Mouse (Mus musculus) heart, embryonic 14.5 days (tissue): ENCODE results near the gene Olfr221. TPM values are rescaled to one million over a fixed set of nuclear protein-coding genes. Genes with fewer than 3 reads are reported as not detected.
"Not testable (repeated sequence)": the region's sequence is repeated elsewhere in the genome, so short reads cannot be mapped to it uniquely, and the experiment has no call there.

Experiments
- ATAC-seq: fragments of 200-750 bp; cut with Nextera tagmentation; 2 replicates; pipeline ENCODE4 v1.8.0; 2017; ENCODE audit warnings: low read depth, moderate TSS enrichment; ENCODE audit not compliant: insufficient number of reproducible peaks, insufficient read depth, low FRiP score
- H3K27ac ChIP-seq, 2 experiments: fragments of 200-500 bp in 1 of 2; fragments of 300-500 bp in 1 of 2; sonication (generic) in 1 of 2; replicated peaks in 1 of 2; 2 replicates each; pipeline ENCODE4 v1.5.1; 2012 to 2014; ENCODE audit warnings: low read depth in 2 of 2, low read length in 2 of 2, control low read depth in 1 of 2, mild to moderate bottlenecking in 1 of 2, mixed read lengths in 1 of 2; ENCODE audit not compliant: control insufficient read depth in 1 of 2, insufficient read depth in 1 of 2
- H3K27me3 ChIP-seq: fragments of 300-500 bp; sonication (generic); 2 replicates; pipeline ENCODE4 v1.6.1; 2014; ENCODE audit warnings: mild to moderate bottlenecking, low read length, control low read depth; ENCODE audit not compliant: control insufficient read depth, insufficient read depth
- H3K36me3 ChIP-seq: fragments of 300-500 bp; sonication (generic); 2 replicates; pipeline ENCODE4 v1.6.1; 2014; ENCODE audit warnings: mild to moderate bottlenecking, control low read depth, low read length, mixed read lengths; ENCODE audit not compliant: control insufficient read depth, insufficient read depth
- H3K4me1 ChIP-seq, 2 experiments: fragments of 200-500 bp in 1 of 2; fragments of 300-500 bp in 1 of 2; sonication (generic) in 1 of 2; 2 replicates each; pipeline ENCODE4 v1.6.1; 2012 to 2014; ENCODE audit warnings: low read length in 2 of 2, control low read depth in 1 of 2, mixed read lengths in 1 of 2; ENCODE audit not compliant: control insufficient read depth in 2 of 2, insufficient read depth in 2 of 2
- H3K4me2 ChIP-seq: fragments of 300-500 bp; sonication (generic); 2 replicates; pipeline ENCODE4 v1.6.1; 2014; ENCODE audit warnings: mild to moderate bottlenecking, low read length
- H3K4me3 ChIP-seq, 2 experiments: fragments of 200-500 bp in 1 of 2; fragments of 300-500 bp in 1 of 2; sonication (generic) in 1 of 2; 2 replicates each; pipeline ENCODE4 v1.5.1; 2012 to 2014; ENCODE audit warnings: low read length in 2 of 2, mild to moderate bottlenecking in 2 of 2, control low read depth in 1 of 2, low read depth in 1 of 2, moderate library complexity in 1 of 2; ENCODE audit not compliant: control insufficient read depth in 1 of 2, insufficient read depth in 1 of 2
- H3K9ac ChIP-seq: fragments of 300-500 bp; sonication (generic); 2 replicates; pipeline ENCODE4 v1.6.1; 2014; ENCODE audit warnings: mild to moderate bottlenecking, low read length
- H3K9me3 ChIP-seq: fragments of 300-500 bp; sonication (generic); 2 replicates; pipeline ENCODE4 v1.6.1; 2016; ENCODE audit warnings: low read length, control low read depth; ENCODE audit not compliant: control insufficient read depth
- WGBS: fragments of 180-500 bp; shearing (Covaris S2); extraction: QIAGEN DNeasy Blood & Tissue Kit; methylation state at CpG from one replicate; pipeline ENCODE4 v1.1.7; 2014; 5-methylcytosine and 5-hydroxymethylcytosine counted together
- polyA plus RNA-seq: library from polyadenylated mRNA; unstranded; fragments of >200 nt; fragmentation: Nextera tagmentation; extraction: Ambion mirVana; gene quantifications from 2 replicates; pipeline ENCODE4 v1.2.1, GENCODE M21; 2014

Olfr221 gene
- polyA plus RNA-seq: 0.19 TPM in 1 of 2 replicates, not detected in the other

DNA sequence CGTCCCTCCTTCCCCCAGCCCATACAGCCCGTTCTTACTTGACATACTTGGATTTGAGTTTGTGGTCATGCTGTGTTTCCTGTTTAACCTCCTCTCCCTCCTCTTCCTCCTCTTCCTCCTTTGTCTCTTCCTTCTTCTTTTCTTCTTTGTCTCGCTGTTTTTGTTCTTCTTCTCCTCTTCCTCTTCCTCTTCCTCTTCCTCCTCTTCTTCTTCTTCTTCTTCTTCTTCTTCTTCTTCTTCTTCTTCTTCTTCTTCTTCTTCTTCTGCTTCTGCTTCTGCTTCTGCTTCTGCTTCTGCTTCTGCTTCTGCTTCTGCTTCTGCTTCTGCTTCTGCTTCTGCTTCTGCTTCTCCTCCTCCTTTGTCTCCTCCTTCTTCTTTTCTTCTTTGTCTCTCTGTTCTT lies at the start of gene Olfr221:
Gene Olfr221, minus strand, starts transcription at position 101 of the 400 bp plus-strand sequence.
- H3K4me1 ChIP-seq, H3K4me2 ChIP-seq, H3K4me3 ChIP-seq, H3K36me3 ChIP-seq, H3K9ac ChIP-seq, ATAC-seq, H3K27ac ChIP-seq, H3K27me3 ChIP-seq, H3K9me3 ChIP-seq: not testable (repeated sequence)
- 57% methylated on average over 3 of the region's 3 CpGs for WGBS

DNA sequence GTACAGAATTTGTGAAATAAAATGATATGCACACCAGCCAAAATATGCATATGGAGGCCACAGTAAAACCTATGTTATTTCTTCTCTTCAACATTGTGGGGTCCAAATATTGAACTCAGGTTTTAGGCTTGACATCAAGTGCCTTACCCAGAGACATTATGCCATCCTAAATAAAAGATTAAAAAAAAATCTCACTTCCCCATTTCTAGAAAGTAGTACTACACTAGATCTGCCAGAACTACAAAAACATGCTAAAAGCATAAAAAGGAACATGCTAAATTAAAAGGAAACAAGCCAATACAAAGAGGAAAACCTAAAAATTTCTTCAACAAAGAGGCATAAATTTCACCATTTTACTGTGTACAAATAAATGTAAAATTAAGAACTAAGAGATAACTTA lies 40.8 kb upstream of the Olfr221 start:
- Histone ChIP-seq H3K4me2 (no peak overlapping the region), H3K4me1 (no peaks in the 10 kb centered on the region), H3K4me3 (no peak overlapping the region), H3K9ac (no peak overlapping the region), H3K27ac (no peak overlapping the region), H3K36me3 (peaks cover 89% of the 10 kb centered on the region), H3K9me3 (no peaks in the 10 kb centered on the region), H3K27me3 (no peaks in the 10 kb centered on the region)
- ATAC-seq: no peak

DNA sequence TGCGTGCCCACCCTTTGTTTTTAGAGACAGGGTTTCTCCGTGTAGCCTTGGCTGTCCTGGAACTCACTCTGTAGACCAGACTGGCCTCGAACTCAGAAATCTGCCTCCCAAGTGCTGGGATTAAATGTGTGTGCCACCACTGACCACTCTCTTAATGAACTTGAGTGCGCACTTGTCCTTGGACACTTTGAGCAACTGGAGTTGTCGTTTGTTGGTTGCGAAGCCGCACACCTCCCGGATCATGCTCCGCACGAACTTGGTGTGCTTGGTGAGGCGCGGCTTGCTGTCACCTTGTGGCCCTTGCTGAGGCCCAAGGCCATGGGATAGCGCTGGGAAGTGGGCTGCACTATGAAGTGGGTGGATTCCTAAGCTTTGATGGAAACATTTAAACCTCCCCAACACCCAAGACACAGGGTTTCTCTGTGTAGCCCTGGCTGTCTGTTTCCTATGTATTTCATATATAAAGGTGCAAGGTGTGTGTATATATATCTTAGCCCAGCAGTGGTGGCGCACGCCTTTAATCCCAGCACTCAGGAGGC lies 29.4 kb upstream of the Olfr221 start:
- Histone ChIP-seq H3K27me3 (no peaks in the 10 kb centered on the region), H3K4me1 (no peaks in the 10 kb centered on the region), H3K9me3 (no peaks in the 10 kb centered on the region), H3K36me3 (peaks cover 67% of the 10 kb centered on the region), H3K27ac (no peak overlapping the region), H3K4me2 (no peak overlapping the region), H3K4me3 (no peak overlapping the region), H3K9ac (no peak overlapping the region)
- 93% methylated on average over 15 of the region's 15 CpGs for WGBS
- ATAC-seq: no peak

DNA sequence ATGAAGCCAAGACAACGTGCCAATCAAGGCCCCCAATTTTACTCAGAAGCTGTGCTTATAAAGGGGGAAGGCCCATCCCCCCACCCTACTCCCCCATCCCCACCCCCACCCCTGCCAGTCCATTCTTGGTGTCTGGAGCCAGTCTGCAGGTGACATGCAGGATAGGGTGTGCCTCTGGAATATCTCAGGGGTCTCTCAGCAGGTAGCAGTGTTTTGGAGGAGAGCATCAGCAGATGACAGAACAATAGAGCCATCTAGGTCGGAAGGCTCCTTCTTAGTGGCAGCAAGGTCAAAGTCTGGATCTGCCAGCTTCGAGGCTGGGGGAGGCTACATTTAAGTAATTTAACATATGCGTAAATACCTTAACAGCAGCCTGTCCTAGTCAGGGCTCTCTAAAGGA lies 23.9 kb upstream of the Olfr221 start:
- ATAC-seq: no peak
- 51% methylated on average over 4 of the region's 4 CpGs for WGBS
- H3K27me3 ChIP-seq: no peaks in the 10 kb centered on the region
- H3K4me2 ChIP-seq: no peak overlapping the region
- no peak overlapping the region for H3K27ac ChIP-seq
- peaks cover 11% of the 10 kb centered on the region for H3K36me3 ChIP-seq
- H3K9me3 ChIP-seq: no peaks in the 10 kb centered on the region
- H3K4me3 ChIP-seq: no peak overlapping the region
- no peak overlapping the region for H3K9ac ChIP-seq
- no peaks in the 10 kb centered on the region for H3K4me1 ChIP-seq

DNA sequence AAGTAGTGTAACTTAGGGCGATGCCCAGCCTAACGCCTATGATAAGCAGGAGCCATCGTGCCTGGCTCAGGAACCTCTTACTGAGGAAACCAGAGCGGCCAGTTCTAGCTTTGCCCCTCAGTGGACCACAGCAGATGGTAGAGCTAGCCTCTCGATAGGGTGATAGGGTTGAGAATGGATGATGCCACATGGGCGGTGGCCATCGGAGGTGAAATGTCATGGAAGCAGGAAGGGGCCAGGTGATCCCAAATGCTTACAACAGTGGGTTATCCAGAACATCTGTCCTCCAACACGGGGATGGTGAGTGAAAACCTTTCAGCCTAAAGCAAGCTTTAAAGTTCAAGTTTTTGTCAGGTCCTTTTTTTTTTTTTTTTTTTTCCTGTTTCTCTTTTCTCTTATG lies 19.5 kb upstream of the Olfr221 start:
- Histone ChIP-seq H3K4me1 (no peaks in the 10 kb centered on the region), H3K4me3 (no peak overlapping the region), H3K9ac (no peak overlapping the region), H3K4me2 (no peak overlapping the region), H3K9me3 (no peaks in the 10 kb centered on the region), H3K27ac (no peak overlapping the region), H3K27me3 (no peaks in the 10 kb centered on the region), H3K36me3 (no peaks in the 10 kb centered on the region)
- ATAC-seq: no peak
- WGBS: 77% methylated on average over 8 of the region's 8 CpGs

DNA sequence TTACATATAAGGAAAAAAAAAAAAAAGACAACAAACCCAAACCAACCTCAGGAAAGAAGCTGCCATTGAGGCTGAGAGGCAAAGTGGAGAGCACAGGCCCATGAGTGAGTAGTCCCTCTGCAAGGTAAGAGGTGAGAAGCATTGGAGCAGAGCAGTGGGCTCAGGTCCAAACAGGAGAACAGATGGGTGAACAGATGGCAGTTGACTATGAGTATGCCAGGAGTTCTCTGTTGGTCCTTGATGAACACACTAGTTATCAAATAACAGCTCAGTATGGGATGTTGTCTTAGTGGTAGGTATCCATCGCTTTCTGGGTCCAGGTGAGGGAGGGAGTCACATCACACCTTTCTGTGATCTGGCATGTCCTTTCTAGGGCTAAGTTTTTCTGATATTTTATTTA lies 18.5 kb upstream of the Olfr221 start:
- 62% methylated on average over 1 of the region's 1 CpGs for WGBS
- Histone ChIP-seq H3K4me1 (no peaks in the 10 kb centered on the region), H3K4me3 (no peak overlapping the region), H3K36me3 (no peaks in the 10 kb centered on the region), H3K27me3 (no peaks in the 10 kb centered on the region), H3K27ac (no peak overlapping the region), H3K4me2 (no peak overlapping the region), H3K9ac (no peak overlapping the region), H3K9me3 (no peaks in the 10 kb centered on the region)
- no peak for ATAC-seq

DNA sequence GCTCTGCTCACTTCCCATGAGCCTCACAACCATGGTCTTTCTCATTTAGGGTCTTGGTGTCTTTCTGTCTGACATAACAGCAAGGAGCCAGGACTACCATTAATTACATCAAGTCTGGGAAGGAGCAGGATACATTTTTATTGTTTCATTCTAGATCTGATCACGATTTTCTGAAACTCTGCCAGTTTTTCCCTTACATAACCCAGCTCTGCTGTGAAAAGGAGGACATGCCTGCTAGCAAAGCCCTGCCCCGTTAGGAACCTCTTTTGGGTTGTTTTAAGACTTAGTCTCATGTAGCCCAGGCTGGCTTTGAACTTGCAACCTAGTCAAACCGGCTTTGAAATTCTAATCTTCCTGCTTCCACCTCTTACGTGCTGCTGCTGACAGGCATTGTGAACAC lies 17.7 kb upstream of the Olfr221 start:
- Histone ChIP-seq H3K27me3 (no peaks in the 10 kb centered on the region), H3K4me2 (no peak overlapping the region), H3K4me3 (no peak overlapping the region), H3K9me3 (no peaks in the 10 kb centered on the region), H3K4me1 (no peaks in the 10 kb centered on the region), H3K9ac (no peak overlapping the region), H3K27ac (no peak overlapping the region), H3K36me3 (no peaks in the 10 kb centered on the region)
- ATAC-seq: no peak
- 61% methylated on average over 4 of the region's 4 CpGs for WGBS

DNA sequence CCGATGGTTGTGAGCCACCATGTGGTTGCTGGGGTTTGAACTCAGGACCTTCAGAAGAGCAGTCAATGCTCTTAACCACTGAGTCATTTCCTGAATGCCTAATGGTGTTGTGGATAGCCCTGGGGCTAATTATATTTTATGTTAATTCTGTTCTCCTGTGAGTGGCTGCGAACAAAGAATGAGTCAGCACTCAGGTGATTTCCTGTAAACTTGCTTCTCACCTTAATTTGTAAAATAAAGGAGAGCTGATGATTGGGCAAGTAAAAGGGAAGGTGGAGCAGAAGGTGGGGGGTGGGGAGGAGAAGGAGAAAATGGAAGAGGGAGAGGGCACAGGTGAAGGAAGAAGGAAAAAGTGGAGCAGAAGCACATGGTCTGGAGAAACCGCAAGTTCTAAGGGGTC lies 10.5 kb upstream of the Olfr221 start:
- H3K9me3 ChIP-seq, H3K4me3 ChIP-seq, H3K4me2 ChIP-seq, H3K36me3 ChIP-seq, H3K9ac ChIP-seq, ATAC-seq, H3K27me3 ChIP-seq, H3K4me1 ChIP-seq, H3K27ac ChIP-seq: not testable (repeated sequence)
- WGBS: 83% methylated on average over 3 of the region's 3 CpGs
